Mouse (Mus musculus): ENCODE data around the gene Zfp319. TPM values are rescaled to one million over a fixed set of nuclear protein-coding genes. Genes with fewer than 3 reads are reported as not detected.

Zfp319 gene
- polyA plus RNA-seq, 1 experiment: 6.6 TPM

GRCm38 (mm10) chr8:95281493-95281892 is 50.3 kb downstream of the Zfp319 start:
- H3K4me3 ChIP-seq (ENCODE audit: insufficient read depth, low read length): no peak overlapping the region
- no peak for TF ChIP-seq CTCF (IDR thresholded peaks at IDR 0.05; ENCODE audit: borderline replicate concordance, insufficient read depth, low read length)
- TF ChIP-seq POLR2A (IDR thresholded peaks at IDR 0.05; ENCODE audit: low read depth, low read length): no peak
- H3K27ac ChIP-seq (ENCODE audit: insufficient read depth, low read length): no peak overlapping the region
- no peaks in the 10 kb centered on the region for H3K4me1 ChIP-seq (ENCODE audit: control insufficient read depth, insufficient read depth, low read length)

Other genes starting within 250 kb of the Zfp319 start
- gene Kifc3, start 129.1 kb downstream of the Zfp319 start, polyA plus RNA-seq (2011; ENCODE audit: insufficient read length, low read depth, missing spikeins): 13.6 and 21.4 TPM in 2 replicates
- gene Cngb1, start 25.4 kb downstream of the Zfp319 start, polyA plus RNA-seq (2011; ENCODE audit: insufficient read length, low read depth, missing spikeins): 0.09 and 0.13 TPM in 2 replicates
- gene Tepp, start 21.4 kb downstream of the Zfp319 start, polyA plus RNA-seq (2011; ENCODE audit: insufficient read length, low read depth, missing spikeins): not detected in 2 replicates
- gene Usb1, start 334 bp upstream of the Zfp319 start, polyA plus RNA-seq (2011; ENCODE audit: insufficient read length, low read depth, missing spikeins): 22.8 and 24.1 TPM in 2 replicates
- 0.85 and 1.4 TPM in 2 replicates for gene Mmp15, start 20.3 kb upstream of the Zfp319 start, polyA plus RNA-seq (2011; ENCODE audit: insufficient read length, low read depth, missing spikeins)
- gene Cfap20, start 102.9 kb upstream of the Zfp319 start, polyA plus RNA-seq (2011; ENCODE audit: insufficient read length, low read depth, missing spikeins): 55.4 and 68.2 TPM in 2 replicates
- 119 and 120 TPM in 2 replicates for gene Csnk2a2, start 158.1 kb upstream of the Zfp319 start, polyA plus RNA-seq (2011; ENCODE audit: insufficient read length, low read depth, missing spikeins)
- gene Ccdc113, start 202.1 kb upstream of the Zfp319 start, polyA plus RNA-seq (2011; ENCODE audit: insufficient read length, low read depth, missing spikeins): not detected in 2 replicates
- not detected in 2 replicates for gene Prss54, start 244.4 kb upstream of the Zfp319 start, polyA plus RNA-seq (2011; ENCODE audit: insufficient read length, low read depth, missing spikeins)